Mouse (Mus musculus): ENCODE measurements around the gene Ubp1.

DNA sequence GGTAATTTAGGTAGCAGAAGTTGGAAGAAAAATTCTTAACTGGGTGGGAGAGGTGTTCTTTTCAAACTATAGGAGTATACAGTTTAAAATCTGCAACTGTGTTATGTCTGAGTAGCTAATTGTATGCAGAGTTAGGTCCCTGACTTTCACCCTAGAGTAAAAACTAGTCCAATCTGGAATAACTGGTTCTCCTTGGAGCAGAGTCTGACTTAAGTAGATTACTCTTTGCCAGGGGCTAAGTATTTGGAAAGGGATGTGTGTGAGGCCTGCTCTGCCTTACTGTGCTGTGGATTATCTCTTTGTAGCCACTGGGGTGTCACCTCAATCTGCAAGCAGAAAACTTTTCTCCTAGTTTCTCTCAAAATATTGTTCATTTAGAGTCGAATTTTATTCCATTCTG, 16.5 kb downstream of the Ubp1 start:
- TF ChIP-seq POLR2A (IDR thresholded peaks at IDR 0.05; ENCODE audit: low read depth, low read length) (no peak), CTCF (conservative IDR thresholded peaks at IDR 0.05 in 1 of 2, IDR thresholded peaks at IDR 0.05 in 1 of 2; ENCODE audit: low read depth in 2 of 2, low read length in 2 of 2) (no peak), USF2 (conservative IDR thresholded peaks at IDR 0.05; ENCODE audit: low read depth, low read length) (no peak), ZNF384 (IDR thresholded peaks at IDR 0.05; ENCODE audit: low read depth, low read length) (no peak), USF1 (IDR thresholded peaks at IDR 0.05; ENCODE audit: low read depth, low read length) (no peak), ELF1 (IDR thresholded peaks at IDR 0.05; ENCODE audit: low read depth, low read length) (no peak), NELFE (IDR thresholded peaks at IDR 0.05; ENCODE audit: low read depth, low read length) (no peak), MAFK (IDR thresholded peaks at IDR 0.05; ENCODE audit: insufficient replicate concordance, low read length) (no peak), CHD1 (IDR thresholded peaks at IDR 0.05; ENCODE audit: low read depth, low read length) (no peak), ZKSCAN1 (IDR thresholded peaks at IDR 0.05; ENCODE audit: borderline replicate concordance, low read depth, low read length) (no peak)

Measured in CH12.LX (cell line).